Mouse (Mus musculus): ENCODE data around the gene Shank3.
A peak's percentile ranks its signal among the peaks of the same experiment; 100 is the strongest.

Gene Shank3

DNA sequence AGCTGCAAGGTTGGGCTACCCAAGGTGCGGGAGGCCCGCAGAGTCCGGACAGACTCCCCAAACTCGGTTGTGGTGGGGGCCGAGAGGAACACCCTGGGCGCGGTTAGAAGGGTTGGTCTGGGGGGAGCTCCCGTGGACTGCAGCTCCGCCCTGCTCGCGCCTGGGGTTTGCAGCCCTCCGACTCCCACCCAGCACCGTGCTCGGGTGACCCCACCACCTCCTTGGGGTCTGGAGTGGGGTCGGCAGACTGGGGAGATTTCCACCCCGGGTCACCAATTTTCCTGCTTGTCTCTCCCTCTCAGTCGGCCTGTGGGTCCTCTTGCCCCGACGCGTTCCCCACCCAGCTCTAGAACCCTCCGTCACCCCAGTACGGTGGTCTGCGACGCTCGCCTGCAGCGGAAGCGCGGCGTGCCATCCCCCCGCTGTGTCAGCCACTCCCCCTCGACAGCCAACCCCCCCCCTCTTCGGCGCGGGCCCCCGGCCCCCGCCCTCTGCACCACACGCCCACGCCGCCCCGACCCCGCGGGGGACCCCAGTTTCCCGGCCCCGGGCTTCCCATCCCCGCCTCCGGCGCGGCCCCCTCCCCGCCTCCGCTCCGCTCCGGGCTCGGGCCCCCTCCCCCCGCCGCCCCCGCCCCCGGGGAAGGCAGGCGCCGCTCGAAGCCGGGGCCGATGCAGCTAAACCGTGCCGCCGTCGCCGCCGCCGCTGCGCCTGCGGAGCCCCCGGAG is at the start of gene Shank3:
Shank3 (plus strand) TSS at position 663 of the 728 bp plus-strand sequence.
- DNase-seq (ENCODE audit: low spot score): no peak

DNA sequence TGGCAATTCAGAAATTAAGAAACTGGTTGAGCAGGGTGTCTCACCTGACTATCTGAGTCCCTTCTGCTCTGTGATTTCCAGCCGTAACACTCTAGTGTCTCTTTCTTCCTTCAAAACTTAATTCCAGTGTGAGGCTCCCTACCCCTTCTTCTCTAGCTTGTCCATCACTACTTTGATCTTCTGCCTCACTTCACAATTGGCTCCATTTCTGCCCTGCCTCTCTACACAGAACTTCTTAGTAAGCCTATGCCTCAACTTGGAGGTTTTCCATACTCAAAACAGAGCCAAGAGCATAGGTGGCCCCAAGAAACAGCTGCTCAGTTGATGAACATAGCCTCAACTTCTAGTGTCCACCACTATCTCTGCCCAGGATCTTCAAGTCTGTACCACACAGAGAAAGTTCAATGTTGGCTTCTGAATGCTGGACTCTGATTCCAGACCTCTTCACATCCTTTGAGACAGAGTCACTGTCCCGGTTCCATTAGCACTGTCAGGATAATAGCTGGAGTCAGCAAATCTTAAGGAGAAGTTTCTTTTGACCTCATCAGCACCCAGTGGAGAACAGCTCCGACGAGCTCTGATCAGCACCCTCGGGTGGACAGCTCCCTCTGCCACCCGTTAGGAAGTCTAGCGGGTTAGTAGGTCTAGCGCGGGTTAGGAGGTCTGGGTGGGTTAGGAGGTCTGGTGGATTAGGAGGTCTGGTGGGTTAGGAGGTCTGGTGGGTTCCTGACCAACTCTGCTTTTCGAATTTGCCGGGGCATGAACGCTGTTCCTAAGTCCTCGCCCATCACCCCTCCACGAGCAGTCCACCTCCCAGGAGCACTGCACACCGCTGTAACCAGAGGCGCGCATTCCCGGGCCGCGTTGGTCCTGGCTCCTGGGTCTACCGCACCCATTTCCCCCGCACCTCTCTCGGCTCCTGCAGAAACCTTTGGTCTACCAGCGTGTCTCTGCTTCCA is 46.2 kb upstream of the Shank3 start:
- DNase-seq (ENCODE audit: low spot score): no peak

DNA sequence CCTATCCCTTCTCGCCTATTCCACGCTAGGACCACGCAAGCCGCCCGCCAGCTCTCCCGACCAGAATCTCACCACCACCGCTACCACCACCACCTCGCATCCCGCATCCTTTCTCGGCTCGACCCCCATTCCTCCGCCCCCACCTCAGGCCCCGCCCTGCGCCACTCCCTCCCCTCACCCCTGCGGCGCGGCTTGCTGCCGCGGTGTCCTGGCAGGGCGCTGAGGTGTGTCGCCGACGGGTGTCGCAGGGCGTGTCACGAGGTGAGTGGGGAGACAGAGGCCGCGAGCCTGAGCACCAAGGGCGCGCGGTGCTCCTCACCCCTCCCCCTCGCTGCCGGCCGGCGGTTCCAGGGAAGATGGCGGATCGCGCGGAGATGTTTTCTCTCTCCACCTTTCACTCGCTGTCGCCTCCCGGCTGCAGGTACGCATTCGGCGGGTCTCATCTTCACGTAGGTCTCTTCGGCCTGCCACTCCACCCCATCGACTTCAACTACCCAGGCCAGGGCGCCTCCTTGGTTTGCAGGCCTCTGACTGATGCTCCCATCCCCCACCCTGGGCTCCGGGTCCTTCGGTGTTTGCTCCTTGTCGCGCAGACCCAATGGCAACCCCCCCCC is 45.5 kb upstream of the Shank3 start, which contains the start of gene Mapk8ip2:
Mapk8ip2 (plus strand) TSS at position 49 of the 614 bp plus-strand sequence.
- DNase-seq (ENCODE audit: low spot score): no peak

DNA sequence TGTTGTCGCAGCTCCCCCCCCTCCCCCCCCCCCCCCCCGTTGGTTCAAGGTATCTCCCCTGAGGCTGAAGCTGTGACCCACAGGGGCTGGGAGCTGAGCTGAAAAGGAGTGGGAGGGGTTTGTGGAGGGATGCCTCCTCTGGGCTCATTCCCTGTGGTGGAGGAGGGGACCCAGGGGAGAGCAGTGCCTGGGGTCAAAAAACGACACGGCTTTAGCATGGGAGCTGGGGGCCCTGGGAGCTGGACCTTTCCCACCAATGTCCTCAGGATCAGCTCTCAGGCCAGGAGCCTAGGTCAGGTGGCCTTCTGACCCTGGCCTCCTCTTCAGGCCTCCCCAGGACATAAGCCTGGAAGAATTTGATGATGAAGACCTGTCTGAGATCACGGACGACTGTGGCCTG is 44.6 kb upstream of the Shank3 start:
- no peak for DNase-seq (ENCODE audit: low spot score)

DNA sequence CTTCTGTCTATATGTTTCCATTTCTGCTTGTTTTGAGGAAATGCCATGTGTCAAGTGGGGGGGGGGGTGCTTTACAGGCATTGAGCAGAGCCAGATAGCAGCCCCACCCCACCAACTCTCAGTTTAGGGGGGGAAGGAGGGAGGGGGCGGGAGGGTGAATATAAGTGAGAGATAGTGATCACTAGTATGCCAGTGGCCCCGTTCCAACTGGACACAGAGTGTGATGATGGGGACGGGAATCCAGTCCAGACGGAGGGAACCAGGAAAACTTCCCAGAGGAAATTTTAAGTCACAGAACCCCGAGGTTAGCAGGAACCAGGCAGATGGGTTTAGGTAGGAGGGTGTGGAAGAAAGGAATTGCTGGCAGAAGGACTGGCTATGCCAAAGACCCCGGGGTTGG is 43.8 kb upstream of the Shank3 start:
- DNase-seq (ENCODE audit: low spot score): no peak

DNA sequence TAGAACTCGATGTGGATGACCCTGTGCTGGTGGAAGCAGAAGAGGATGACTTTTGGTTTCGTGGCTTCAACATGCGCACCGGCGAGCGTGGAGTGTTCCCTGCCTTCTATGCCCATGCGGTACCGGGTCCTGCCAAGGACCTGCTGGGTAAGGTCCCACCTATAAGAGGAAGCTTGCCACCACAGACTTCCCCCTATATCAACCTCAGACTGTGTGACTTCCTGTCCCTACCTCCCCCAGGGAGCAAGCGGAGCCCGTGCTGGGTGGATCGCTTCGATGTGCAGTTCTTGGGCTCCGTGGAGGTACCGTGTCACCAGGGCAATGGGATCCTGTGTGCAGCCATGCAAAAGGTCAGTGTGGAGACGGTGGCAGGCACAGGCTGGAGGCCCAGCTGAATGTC is 40.5 kb upstream of the Shank3 start:
- DNase-seq (ENCODE audit: low spot score): no peak

DNA sequence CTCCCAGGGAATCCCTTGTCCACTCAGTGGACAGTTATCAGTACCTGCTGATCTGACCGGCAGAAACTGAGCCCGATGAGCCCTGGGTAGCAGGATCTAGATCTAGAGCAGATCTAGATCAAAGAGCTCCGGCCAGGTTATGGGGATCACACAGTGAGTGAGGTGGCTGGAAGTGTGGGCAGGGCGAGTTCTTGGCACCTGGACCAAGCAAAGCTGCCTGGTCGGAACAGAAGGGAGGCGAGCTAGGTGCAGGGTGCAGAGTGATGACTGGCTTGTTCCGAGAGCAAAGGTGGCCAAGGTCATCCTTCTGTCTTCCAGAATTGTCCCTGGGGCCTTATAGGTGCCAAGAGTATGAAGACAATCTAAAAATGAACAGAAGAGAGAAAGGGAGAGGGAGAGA is 39.6 kb upstream of the Shank3 start:
- DNase-seq (ENCODE audit: low spot score): no peak

DNA sequence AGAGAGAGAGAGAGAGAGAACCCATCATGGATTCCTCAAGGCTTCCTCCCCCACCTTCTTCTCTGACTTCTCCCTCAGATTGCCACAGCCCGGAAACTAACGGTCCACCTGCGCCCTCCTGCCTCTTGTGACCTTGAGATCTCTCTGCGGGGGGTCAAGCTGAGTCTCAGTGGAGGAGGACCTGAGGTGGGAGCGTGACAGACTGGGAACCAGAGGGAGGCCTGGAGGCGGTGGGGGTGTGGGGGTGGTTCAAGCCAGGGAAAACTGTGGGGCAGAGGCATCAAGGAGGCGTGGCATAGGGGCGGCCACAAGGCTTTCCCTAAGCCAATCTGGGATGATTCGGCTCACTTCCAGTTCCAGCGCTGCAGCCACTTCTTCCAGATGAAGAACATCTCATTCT is 39.1 kb upstream of the Shank3 start:
- DNase-seq (ENCODE audit: low spot score): no peak

DNA sequence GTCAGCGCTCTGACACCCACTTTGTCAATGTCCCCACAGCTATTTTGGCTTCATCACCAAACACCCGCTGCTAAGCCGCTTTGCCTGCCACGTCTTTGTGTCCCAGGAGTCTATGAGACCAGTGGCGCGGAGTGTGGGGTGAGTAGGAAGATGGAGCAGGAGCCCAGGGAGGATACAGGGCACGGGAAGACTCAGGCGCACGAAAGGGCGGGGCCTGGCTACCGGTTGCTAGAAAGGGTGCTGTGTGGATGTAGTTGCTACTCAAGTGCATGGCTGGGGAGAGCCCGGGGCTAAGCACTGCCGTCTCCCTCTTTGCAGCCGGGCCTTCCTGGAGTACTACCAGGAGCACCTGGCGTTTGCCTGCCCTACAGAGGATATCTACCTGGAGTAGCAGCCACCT is 38.1 kb upstream of the Shank3 start:
- DNase-seq (ENCODE audit: low spot score): no peak

DNA sequence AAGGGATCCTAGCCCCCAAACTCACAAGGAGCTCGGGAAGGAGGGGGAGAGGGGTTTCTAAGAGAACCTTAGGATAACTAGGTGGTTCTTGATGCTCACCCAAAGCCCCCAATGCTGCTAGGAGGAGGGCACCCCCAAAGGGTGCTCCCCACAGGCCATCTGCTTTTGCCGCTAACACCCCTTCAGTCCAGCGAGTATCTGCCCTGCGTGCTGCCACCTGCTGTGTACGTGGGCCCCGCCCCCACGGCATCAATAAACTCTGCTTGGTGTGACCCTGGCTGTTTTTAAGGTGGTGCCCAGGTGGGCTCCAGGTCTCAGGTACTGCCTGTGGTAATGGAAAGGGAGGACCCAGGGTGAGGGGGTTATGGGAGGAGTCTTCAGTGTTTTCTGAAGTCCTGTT is 37.2 kb upstream of the Shank3 start:
- no peak for DNase-seq (ENCODE audit: low spot score)

DNA sequence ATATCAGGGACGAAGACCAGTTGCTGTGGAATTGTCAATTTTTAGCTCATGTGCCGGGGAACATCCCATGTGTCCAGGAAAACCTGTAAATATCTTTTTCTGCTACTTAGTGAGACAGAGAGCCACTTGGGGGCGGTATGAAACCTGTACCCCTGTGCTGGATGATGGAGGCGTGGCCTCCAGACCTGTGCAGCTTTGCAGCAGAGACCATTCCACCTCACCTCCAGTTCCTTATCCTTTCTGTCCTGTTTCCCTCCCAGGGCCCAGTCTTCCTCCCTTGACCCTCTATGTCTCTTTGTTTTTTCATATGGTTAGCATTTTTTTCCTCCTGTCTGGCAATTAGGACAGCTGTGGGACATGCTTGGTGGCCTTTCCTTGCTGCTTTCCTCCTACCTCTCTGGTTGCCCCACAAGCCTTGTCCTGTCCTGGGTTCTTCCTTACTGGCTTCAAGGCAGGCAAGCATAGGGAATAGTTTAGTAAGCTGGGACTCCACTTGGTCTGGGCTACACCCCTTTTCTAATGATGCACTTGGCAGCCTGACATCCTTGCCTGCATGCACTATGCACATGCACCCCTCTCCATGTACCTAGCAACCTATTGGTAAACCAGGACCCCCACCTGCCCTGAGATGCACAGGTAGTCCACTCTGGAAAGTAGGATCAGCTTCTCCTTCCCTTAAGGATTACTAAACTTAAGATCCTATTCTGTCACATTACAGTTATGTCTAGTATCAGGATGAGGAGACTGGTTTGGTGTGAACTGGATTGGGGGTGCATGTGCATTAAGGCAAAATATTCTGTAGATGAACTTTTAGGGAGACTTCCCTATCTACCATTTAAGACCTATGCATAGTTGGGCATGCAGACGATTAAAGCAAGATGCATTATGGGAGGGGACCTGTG is 35.8 kb upstream of the Shank3 start:
- DNase-seq (ENCODE audit: low spot score): no peak

DNA sequence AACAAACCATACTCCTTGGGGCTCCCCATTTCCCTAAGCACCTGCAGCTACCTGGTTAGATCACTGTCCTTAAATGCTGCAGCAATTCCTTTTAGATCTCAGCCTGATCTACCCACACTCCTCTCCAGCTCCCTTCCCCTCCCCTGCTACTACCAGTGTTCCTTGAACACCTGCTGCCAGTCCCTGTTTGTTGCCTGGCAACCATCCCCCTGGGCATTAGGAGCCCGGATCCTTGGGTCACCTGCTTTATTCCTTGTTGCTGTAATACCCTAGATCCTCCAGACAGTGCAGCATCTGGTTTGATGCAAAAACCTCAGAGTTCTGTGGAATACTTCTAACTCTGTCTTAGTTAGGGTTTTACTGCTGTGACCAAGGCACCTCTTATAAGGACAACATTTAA is 34.4 kb upstream of the Shank3 start:
- no peak for DNase-seq (ENCODE audit: low spot score)

DNA sequence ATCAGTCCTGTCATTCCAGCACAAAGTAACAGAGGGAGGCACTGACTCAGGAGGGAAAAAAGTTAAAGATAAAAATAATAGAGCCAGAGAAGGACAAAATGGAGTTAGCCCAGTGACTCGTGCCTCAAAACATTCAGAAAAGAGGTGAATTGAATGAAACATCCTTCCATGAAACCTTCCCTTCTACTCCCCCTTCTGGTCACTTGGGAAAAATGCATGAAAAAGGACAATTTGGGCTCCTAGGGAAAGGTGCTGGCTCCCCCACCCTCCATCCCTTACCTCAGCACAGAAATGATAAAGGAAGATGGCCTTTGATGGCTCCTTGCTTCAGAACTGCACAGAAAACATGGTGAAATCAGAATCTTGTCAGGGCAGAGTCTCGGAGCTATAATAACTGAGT is 30.8 kb upstream of the Shank3 start:
- DNase-seq (ENCODE audit: low spot score): no peak

DNA sequence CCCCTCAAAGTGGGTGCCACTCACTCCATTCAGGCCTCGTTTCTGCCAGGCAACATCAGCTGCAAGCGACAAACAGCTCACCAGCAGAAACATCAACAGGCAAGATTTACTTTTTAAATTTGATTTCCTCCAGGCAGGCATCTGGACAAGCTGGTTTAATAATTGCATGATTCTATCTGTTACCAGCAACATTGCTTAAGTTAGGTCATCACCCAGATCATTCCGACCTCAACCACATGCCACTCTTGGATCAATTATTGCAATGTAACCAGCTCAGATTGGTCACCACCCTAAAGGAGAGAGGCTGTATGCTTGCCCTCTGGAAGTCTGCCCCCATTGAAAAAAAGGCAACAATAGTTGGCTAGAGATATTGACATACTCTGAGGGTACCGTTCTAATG is 27.9 kb upstream of the Shank3 start:
- no peak for DNase-seq (ENCODE audit: low spot score)

DNA sequence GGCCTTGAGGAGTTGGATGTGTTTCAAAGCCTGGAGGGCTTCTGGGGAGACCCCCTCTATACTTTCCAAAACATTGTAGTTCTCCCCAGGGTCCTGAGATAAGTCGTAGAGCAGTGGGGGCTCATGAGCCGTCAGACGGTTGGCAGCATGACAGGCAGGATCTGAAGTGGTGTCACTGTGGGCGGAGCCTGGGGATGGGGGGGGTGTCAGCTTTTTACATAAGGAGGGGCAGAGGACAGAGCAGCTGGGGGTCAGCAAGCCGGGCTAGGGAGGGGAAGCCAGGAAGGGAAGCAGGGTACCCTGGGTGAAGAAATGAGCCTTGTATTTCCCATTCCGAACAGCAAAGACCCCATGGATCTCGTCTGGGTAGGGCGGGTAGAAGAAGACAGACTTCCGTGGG is 26.1 kb upstream of the Shank3 start:
- DNase-seq (ENCODE audit: low spot score): no peak

DNA sequence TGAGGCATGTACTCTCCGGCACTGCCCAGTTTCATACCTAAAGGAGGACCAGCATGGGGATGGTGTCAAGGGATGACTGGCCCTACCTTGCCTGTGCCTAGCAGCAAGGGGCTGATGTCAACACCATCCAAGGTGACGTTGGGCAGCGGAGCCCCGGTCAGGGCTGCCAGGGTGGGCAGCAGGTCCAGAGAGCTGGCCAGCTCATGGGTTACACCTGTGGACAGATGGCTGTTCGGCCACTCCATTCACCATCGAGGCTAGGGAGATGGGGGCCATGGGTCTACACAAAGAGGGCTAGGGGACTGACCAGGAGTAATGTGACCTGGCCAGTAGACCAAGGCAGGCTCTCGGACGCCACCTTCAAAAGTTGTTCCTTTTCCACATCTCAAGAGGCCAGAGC is 25.5 kb upstream of the Shank3 start:
- DNase-seq (ENCODE audit: low spot score): no peak

DNA sequence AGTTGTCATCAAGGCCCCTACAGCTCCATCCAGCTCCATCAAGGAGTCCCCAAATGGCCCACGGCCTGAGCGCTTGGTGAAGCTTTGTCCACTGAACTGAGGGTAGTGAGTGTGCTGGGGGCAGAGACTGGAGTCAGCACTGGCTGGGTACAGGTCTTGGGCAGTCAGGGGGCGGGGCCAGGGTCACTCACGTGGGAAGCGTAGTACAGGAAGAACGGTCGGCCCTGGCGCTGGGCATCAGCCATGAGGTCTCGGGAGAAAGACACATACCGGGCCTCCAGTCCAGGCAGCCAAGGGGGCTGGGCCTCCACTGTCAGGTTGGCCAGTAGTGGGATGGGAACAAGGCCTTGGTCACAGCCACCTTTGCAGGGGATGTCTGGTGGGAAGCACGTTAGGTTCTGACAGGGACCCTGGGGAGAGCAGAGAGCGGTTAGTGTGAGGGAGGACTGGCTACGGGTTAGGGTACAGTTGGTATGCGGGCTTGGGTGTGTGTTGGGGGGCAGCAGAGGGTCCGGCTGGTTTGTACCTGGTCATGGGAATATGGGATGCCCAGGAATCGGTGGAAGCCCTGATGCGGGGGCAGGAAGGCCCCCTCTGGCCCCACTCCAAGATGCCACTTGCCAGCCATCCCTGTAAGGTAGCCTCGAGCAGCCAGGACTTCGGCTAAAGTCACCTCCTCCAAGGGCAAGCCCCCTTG is 24.7 kb upstream of the Shank3 start:
- no peak for DNase-seq (ENCODE audit: low spot score)

DNA sequence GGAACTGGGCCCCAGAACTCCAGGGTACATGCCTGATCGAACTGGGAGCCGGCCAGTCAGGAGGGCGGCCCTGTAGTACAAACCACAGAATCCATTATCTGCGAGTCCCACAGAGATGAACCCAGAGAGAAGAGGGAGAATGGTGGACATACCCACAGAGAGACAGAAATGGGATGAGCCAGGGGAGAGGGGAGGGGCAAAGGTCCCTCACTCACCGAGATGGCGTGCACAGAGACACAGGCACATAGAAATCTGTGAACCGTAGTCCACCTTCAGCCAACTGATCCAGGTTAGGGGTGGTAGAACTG is 24.2 kb upstream of the Shank3 start:
- no peak for DNase-seq (ENCODE audit: low spot score)

DNA sequence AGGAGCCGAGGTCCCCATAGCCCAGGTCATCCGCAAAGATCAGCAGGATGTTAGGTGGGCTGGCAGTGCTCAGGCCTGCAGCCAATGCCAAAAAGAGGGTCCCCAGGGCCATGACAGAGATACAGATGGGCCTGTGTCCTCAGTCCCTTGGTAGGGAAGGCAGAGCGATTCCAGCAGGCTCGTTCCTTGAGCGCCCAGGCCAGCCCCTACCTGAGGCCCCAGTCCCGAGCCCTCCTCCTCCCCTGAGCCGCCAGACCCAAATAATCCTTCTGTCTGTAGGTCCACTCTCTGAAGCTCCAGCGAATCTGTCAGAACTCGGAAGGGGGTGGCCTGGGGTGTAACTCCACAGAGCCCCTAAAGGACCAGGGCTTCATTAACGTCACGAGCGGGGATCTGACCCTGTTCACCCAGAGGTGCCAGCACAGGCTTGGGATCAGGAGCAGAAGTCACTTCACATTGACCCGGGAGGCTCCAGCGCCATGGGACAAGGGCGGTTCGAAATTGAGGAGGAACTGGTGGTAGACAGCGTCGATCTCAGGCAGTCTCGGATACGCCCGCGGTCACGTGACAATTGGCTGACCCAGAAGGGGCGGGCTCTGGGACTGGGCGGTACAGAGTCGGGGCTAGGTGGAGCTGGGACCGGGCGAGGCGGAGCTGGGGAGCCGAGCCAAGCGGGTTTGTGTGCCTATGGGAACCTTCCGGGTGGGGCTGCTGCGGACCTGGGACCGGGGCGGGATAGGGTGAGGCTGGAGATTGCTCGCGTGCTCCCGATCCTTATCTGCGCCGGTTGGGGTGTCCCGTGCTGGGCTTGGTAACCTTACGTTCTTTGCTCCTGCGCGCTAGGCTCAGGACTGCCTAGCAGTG is 23.6 kb upstream of the Shank3 start:
- DNase-seq (ENCODE audit: low spot score): peak; percentile 85

DNA sequence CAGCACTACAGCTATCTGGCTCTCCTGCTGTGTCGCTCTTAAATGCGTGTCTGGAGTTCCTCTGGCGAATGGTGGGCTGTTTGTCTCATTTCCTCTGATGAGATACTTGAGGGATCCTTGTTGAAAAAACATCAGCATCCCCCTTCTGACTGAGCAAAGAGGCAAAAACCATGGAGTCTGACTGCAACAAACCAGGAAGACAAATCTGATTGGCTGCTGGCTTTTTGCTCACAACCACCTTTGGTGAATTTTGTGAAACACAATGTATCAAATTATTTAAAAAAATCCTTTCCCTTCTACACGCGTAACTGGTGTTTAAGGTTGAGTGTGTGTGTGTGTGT is 23.0 kb upstream of the Shank3 start:
- DNase-seq (ENCODE audit: low spot score): no peak

DNA sequence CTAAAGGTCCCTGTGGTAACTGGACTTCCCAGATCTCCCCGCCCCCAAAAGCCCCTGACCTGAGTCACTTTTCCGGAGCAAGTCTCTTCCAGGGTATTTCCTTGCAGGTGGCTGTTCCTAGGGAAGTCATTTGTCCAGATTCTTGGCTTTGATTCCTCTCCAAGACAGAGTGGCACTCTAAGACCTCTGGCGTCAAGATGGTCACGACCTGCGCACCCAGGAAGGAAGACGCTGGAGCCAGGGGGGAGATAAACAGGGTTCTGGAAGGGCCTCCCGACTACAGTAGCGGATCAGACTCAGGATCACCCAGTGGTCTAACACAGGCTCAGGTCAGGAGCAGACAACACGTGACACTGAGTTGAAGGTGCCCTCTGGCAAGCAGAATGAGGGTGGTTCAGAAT is 22.3 kb upstream of the Shank3 start, which contains the start of gene Arsa:
Arsa (minus strand) TSS at position 335 of the 401 bp plus-strand sequence.
- DNase-seq (ENCODE audit: low spot score): no peak

All from spleen, adult 12 weeks (tissue).